Mouse (Mus musculus): Measurements from ENCODE around the gene Sdhc.
"Not testable (repeated sequence)": the region's sequence is repeated elsewhere in the genome, so short reads cannot be mapped to it uniquely, and the experiment has no call there.

Gene Sdhc

DNA sequence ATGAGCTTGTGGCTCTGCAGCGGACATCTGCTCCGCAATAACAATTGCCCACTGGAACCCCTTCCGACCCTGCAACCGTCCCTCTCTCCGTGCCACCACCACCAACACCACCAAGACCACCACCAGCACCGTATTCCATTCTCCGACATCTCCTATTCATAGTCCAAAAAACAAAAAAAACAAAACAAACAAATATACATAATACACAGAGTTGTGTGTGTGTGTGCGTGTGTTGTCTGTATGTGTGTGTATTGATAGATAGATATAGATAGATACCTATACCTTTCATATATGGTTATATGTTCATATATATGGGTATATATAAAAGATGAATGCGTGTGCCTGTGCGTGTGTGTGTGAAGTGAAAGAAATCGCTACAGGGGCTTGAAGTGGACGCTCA lies 72.0 kb downstream of the Sdhc start:
- not testable (repeated sequence) for DNase-seq

DNA sequence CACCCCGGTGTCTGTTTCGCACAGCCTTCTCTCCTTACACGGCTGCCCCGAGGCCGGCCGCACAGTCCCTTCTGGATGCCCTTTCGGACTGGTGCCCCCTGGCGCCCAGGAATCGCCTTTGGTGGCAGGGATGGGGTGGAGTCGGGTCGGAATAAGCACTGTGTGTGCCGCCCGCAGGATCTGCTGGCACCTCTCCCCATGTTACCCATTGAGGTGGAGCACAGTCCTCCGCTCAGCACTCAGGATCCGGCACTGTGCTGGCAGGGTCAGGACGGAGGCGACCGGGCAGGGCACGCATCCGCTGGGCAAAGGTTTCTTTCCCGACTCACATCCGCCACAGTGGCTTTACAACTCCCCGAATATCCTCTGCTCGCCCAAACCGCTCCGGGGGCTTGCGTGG lies 72.4 kb downstream of the Sdhc start:
- peak; percentile 28 for DNase-seq

DNA sequence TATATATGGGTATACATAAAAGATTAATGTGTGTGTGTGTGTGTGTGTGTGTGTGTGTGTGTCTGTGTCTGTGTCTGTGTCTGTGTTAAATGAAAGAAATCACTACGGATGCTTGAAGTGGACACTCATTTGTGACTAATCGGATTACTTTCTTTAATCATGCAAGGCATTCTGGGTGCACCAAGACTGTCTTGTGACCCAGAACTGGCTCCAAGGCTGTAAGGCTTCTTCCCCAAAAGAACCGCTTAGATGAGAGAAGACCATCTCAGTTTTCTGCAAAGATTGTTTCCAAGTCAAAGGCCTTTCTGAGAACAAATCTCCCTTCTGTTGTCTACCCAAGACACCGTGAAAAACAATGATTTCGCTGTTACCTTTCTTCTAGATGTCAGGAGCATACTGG lies 73.2 kb downstream of the Sdhc start:
- DNase-seq: not testable (repeated sequence)

Measured in right cerebral cortex, adult 18-20 months (tissue).